Mouse (Mus musculus): ENCODE measurements around the gene Tspoap1. TPM values are rescaled to one million over a fixed set of nuclear protein-coding genes. Genes with fewer than 3 reads are reported as not detected.

Tspoap1 gene
- polyA plus RNA-seq, 1 experiment, result 198 TPM

DNA sequence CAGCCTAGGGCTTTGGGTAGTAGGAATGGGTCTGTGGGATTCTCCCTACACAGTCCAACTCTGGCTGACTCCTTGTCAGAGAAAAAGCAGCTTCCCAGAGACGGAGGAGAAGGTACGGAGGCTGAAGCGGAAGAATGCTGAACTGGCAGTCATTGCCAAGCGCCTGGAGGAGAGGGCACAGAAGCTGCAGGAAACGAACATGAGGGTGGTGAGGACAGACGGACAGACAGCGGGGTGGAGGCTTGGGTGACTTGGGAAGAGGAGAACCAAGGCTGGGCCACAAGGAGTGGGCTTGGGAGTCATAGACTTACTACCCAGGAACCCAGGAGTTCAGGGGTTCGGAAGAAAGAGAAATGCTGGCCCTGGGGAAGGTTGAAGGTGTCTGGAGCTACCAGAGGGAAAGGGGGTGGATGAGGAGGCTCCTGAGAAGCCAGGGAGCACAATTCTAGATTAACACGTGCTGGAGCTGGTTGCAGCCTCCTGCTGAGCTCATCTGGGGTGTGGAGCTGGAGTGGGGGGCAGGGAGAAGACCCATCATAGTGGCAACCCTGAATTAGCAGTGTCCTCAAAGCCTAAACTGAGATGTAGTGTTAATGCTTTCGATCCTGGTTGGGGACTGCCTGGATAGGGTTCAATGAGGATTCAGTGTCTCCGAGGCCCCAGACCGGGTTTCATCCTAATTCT, 2.5 kb downstream of the Tspoap1 start:
- TF ChIP-seq POLR2A (IDR thresholded peaks at IDR 0.05; ENCODE audit: borderline replicate concordance, insufficient read depth, low read length) (0 out of 2 replicates have a peak, but pooled peaks have one; percentile 18), CTCF (IDR thresholded peaks at IDR 0.05; ENCODE audit: borderline replicate concordance, insufficient read depth, low read depth, low read length) (no peak)
- no peaks in the 10 kb centered on the region for H3K27me3 ChIP-seq (ENCODE audit: control insufficient read depth, insufficient read depth, low read length)
- DNase-seq, result peak in 1 of 2 experiments; percentile 65
- WGBS, result 5% methylated on average over 12 of the region's 12 CpGs
- H3K4me1 ChIP-seq (ENCODE audit: control insufficient read depth, insufficient read depth, low read length), result peaks cover 3% of the 10 kb centered on the region; the same call in 1 of the 2 replicates
- H3K27ac ChIP-seq (ENCODE audit: insufficient read depth, low read length), result peak overlapping the region; percentile 74
- peak overlapping the region; percentile 85 for H3K4me3 ChIP-seq (replicated peaks; ENCODE audit: insufficient read depth, low read depth, low read length)

DNA sequence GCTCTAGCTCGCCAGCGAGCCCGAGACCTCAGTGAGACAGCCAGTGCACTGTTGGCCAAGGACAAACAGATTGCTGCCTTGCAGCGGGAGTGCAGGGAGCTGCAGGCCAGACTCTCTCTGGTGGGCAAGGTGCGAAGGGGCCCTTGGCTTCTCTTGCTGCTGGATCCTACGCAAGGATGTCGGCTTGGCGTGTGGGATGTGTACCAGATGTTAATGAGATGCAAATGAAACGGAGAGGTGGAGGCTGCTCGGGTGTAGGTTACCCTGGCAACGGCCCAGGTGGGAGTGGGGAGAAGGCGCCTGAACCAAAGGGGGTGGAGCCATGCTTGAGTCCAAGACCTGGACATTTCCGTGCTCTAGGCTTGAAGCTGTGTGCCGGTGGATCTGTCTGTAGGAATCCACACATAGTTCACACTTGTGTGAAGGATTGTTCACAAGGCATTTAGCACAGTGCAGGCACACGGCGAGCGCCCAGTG, 3.2 kb downstream of the Tspoap1 start:
- Histone ChIP-seq H3K4me3 (replicated peaks; ENCODE audit: insufficient read depth, low read depth, low read length) (peak overlapping the region; percentile 85), H3K27me3 (ENCODE audit: control insufficient read depth, insufficient read depth, low read length) (no peaks in the 10 kb centered on the region), H3K4me1 (ENCODE audit: control insufficient read depth, insufficient read depth, low read length) (peaks cover 3% of the 10 kb centered on the region; the same call in 1 of the 2 replicates), H3K27ac (ENCODE audit: insufficient read depth, low read length) (peak overlapping the region; percentile 74)
- no peak for TF ChIP-seq CTCF (IDR thresholded peaks at IDR 0.05; ENCODE audit: borderline replicate concordance, insufficient read depth, low read depth, low read length)
- TF ChIP-seq POLR2A (IDR thresholded peaks at IDR 0.05; ENCODE audit: borderline replicate concordance, insufficient read depth, low read length), result peak; percentile 55; the same call in 1 of the 2 replicates
- peak; percentile 83 to 86 for DNase-seq
- 1% methylated on average over 17 of the region's 17 CpGs for WGBS

DNA sequence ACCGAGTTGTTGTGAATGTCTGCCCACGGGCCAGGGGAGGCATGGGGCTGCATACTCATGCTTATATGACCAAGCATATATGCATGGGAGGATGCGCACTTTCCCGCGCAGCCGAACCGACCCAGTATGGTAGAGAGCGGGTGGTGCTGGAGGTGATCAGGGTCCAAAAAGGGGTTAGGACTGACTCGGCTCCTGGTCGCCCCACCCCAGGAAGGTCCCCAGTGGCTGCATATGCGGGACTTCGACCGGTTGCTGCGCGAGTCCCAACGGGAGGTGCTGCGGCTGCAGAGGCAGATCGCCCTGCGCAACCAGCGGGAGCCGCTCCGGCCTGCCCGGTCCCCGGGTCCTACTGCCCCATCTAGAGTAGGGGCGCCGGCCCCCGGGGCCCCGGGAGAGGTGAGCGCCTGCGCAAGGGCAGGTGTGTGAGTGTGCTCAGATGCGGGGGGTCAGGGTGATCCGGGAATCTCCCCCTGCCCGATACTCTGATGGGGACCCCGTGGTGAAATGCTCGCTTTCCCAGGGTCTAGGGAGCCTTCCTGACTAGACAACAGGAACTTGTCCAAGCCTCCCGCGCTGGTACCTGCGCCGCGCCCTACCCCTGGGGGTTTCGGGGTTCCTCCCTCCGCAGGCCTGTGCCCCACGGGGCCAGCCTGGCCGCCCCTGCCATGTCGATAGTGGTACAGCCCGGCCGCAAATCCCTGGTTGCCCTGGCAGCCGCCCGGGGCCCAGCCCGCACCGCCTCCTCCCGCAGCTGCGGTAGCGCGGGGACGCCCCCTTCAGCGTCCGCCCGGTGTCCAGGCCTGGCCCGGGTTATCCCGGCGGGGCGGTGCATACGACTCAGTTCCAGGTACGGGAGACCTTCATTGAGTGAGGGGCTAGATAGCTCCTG, 3.9 kb downstream of the Tspoap1 start:
- peak; percentile 79 for DNase-seq
- Histone ChIP-seq H3K27ac (ENCODE audit: insufficient read depth, low read length) (peak overlapping the region; percentile 74), H3K27me3 (ENCODE audit: control insufficient read depth, insufficient read depth, low read length) (no peaks in the 10 kb centered on the region), H3K4me3 (replicated peaks; ENCODE audit: insufficient read depth, low read depth, low read length) (peak overlapping the region; percentile 85), H3K4me1 (ENCODE audit: control insufficient read depth, insufficient read depth, low read length) (peaks cover 3% of the 10 kb centered on the region; the same call in 1 of the 2 replicates)
- peak; percentile 31; the same call in 1 of the 2 replicates for TF ChIP-seq POLR2A (IDR thresholded peaks at IDR 0.05; ENCODE audit: borderline replicate concordance, insufficient read depth, low read length)
- no peak for TF ChIP-seq CTCF (IDR thresholded peaks at IDR 0.05; ENCODE audit: borderline replicate concordance, insufficient read depth, low read depth, low read length)
- WGBS, result under 1% methylated on average over 65 of the region's 65 CpGs

DNA sequence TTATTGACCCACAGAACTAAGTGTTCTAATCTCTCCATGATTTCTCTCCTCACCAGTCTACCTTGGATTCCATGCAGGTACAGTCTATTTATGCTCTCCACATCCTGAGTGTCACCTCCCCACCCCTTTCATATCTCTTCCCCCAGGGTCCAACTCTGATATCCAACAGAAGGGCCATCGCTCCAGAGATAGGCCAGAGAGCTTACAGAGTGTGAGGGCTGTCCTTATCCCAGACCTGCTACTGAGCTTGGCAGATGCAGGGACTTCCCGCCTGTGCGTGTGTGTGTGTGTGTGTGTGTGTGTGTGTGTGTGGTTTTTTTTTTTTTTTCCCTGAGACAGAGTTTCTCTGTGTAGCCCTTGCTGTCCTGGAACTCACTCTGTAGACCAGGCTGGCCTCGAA, 8.4 kb downstream of the Tspoap1 start:
- DNase-seq, result no peak
- no peaks in the 10 kb centered on the region for H3K27me3 ChIP-seq (ENCODE audit: control insufficient read depth, insufficient read depth, low read length)
- 84% methylated on average over 4 of the region's 4 CpGs for WGBS
- TF ChIP-seq POLR2A (IDR thresholded peaks at IDR 0.05; ENCODE audit: borderline replicate concordance, insufficient read depth, low read length), result no peak
- no peak for TF ChIP-seq CTCF (IDR thresholded peaks at IDR 0.05; ENCODE audit: borderline replicate concordance, insufficient read depth, low read depth, low read length)
- H3K4me3 ChIP-seq (replicated peaks; ENCODE audit: insufficient read depth, low read depth, low read length), result no peak overlapping the region
- 0 out of 2 replicates have a peak, but pooled peaks cover 3% of the 10 kb centered on the region for H3K4me1 ChIP-seq (ENCODE audit: control insufficient read depth, insufficient read depth, low read length)
- H3K27ac ChIP-seq (ENCODE audit: insufficient read depth, low read length), result no peak overlapping the region

DNA sequence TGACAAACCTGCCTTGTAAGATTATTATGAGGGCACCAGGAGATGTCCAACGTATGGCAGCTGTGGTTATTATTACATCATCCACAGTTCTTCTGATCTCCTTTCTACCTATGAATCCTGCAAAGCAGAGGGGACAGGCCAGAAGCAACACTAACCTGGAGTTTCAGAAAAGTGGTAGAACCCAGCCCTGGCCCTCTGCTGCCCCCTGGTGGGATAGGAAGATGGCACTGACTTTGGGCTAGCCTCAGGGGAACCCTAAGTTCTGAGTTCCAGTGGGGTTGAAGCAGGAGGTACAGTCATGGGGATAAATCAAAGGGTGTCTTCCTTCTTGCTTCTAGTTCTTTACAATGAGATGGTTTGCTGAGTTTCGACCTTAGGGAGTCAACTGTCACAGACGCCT, 10.6 kb downstream of the Tspoap1 start:
- no peaks in the 10 kb centered on the region for H3K4me1 ChIP-seq (ENCODE audit: control insufficient read depth, insufficient read depth, low read length)
- TF ChIP-seq POLR2A (IDR thresholded peaks at IDR 0.05; ENCODE audit: borderline replicate concordance, insufficient read depth, low read length) (no peak), CTCF (IDR thresholded peaks at IDR 0.05; ENCODE audit: borderline replicate concordance, insufficient read depth, low read depth, low read length) (peak; percentile 89)
- no peak overlapping the region for H3K27ac ChIP-seq (ENCODE audit: insufficient read depth, low read length)
- no peaks in the 10 kb centered on the region for H3K27me3 ChIP-seq (ENCODE audit: control insufficient read depth, insufficient read depth, low read length)
- DNase-seq, result peak; percentile 63 to 79
- 65% methylated on average over 3 of the region's 3 CpGs for WGBS
- no peak overlapping the region for H3K4me3 ChIP-seq (replicated peaks; ENCODE audit: insufficient read depth, low read depth, low read length)

DNA sequence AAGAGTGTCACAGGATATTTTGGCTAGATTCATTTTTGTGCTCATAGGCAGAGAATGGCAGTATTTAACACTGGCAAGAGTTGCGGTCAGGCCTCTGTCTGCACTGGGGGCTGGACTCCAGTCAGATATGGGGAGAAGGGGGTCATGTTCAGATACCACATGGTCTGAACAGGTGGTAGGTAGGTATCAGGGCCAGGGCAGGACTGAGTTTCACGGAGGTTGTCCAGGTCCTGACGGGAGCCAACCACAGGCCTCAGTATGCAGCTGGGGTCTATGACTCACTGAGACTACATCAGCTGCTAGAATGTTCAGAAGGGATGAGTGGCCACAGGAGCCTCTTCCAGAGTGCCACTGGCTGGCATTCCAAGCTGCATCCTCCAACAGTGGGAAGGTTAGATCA, 12.0 kb downstream of the Tspoap1 start:
- H3K27ac ChIP-seq (ENCODE audit: insufficient read depth, low read length), result no peak overlapping the region
- H3K4me1 ChIP-seq (ENCODE audit: control insufficient read depth, insufficient read depth, low read length), result peaks cover under 1% of the 10 kb centered on the region; the same call in 1 of the 2 replicates
- no peaks in the 10 kb centered on the region for H3K27me3 ChIP-seq (ENCODE audit: control insufficient read depth, insufficient read depth, low read length)
- DNase-seq, result no peak
- TF ChIP-seq CTCF (IDR thresholded peaks at IDR 0.05; ENCODE audit: borderline replicate concordance, insufficient read depth, low read depth, low read length) (no peak), POLR2A (IDR thresholded peaks at IDR 0.05; ENCODE audit: borderline replicate concordance, insufficient read depth, low read length) (no peak)
- 32% methylated on average over 3 of the region's 3 CpGs for WGBS
- H3K4me3 ChIP-seq (replicated peaks; ENCODE audit: insufficient read depth, low read depth, low read length), result no peak overlapping the region

DNA sequence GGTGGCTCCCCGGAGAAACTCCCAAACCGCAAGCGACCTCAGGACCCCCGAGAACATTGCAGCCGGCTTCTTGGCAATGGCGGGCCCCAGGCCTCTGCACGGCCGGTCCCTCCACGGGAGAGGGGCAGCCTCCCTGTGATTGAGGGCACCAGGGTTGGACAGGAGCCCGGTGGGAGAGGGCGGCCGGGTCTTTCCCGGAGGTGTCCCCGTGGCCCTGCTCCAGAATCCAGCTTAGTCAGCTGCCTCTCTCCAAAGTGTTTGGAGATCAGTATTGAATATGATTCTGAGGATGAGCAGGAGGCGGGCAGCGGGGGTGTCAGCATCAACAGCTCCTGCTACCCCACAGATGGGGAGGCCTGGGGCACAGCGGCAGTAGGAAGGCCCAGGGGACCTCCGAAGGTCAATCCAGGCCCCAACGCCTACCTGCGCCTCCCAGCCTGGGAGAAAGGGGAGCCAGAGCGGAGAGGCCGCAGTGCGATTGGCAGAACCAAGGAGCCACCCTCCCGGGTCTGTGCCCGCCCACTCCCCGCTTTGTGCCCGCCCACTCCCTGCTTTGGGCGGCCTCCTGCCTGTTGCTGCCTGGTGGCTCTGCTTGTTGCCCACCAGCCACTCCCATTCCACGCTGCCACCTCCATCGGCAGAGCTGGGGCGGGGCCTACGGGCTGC, 17.9 kb downstream of the Tspoap1 start:
- peak overlapping the region; percentile 44 for H3K4me3 ChIP-seq (replicated peaks; ENCODE audit: insufficient read depth, low read depth, low read length)
- H3K4me1 ChIP-seq (ENCODE audit: control insufficient read depth, insufficient read depth, low read length), result peaks cover 20% of the 10 kb centered on the region
- 4% methylated on average over 32 of the region's 32 CpGs for whole genome bisulfite sequencing
- TF ChIP-seq CTCF (IDR thresholded peaks at IDR 0.05; ENCODE audit: borderline replicate concordance, insufficient read depth, low read depth, low read length) (no peak), POLR2A (IDR thresholded peaks at IDR 0.05; ENCODE audit: borderline replicate concordance, insufficient read depth, low read length) (no peak)
- no peaks in the 10 kb centered on the region for H3K27me3 ChIP-seq (ENCODE audit: control insufficient read depth, insufficient read depth, low read length)
- DNase-seq, result peak; percentile 85 to 87
- peak overlapping the region; percentile 65 for H3K27ac ChIP-seq (ENCODE audit: insufficient read depth, low read length)

Measured in cerebellum, adult 2 months (tissue).